Mouse (Mus musculus) monocyte, adult 5-6 weeks (primary cell): Measurements from ENCODE around the gene Heyl. TPM values are rescaled to one million over a fixed set of nuclear protein-coding genes. Genes with fewer than 3 reads are reported as not detected.
"Not testable (repeated sequence)": the region's sequence is repeated elsewhere in the genome, so short reads cannot be mapped to it uniquely, and the experiment has no call there.

Experiments used
- ATAC-seq: fragments of 153-309, 156-312 bp; replicated peaks from 2 replicates; pipeline ENCODE4 v1.8.0; 2017; ENCODE audit warnings: mild to moderate bottlenecking; ENCODE audit not compliant: low TSS enrichment, insufficient number of reproducible peaks, severe bottlenecking, poor library complexity, low FRiP score
- total RNA-seq: library from RNA; stranded (forward); fragments of 200-1000, 200-491, 200-594 nt; gene quantifications from 3 replicates; pipeline ENCODE4 v1.2.3, GENCODE M21; 2017

The Heyl gene
- total RNA-seq, 1 experiment from 2014 or later, result not detected

GRCm38 (mm10) chr4:123280117-123280516 is 46.8 kb downstream of the Heyl start:
- no peak for ATAC-seq

GRCm38 (mm10) chr4:123282500-123282899 is 49.1 kb downstream of the Heyl start:
- peak; percentile 92 for ATAC-seq

GRCm38 (mm10) chr4:123282915-123283674 is 49.7 kb downstream of the Heyl start:
- not testable (repeated sequence) for ATAC-seq

- not testable (repeated sequence) for ATAC-seq
Observed at GRCm38 (mm10) chr4:123283675-123284064, 50.3 kb downstream of the Heyl start.

GRCm38 (mm10) chr4:123284731-123285624 is 51.6 kb downstream of the Heyl start:
- no peak for ATAC-seq

- ATAC-seq, result no peak
Observed at GRCm38 (mm10) chr4:123286790-123287189, 53.4 kb downstream of the Heyl start.

GRCm38 (mm10) chr4:123289038-123289437 is 55.7 kb downstream of the Heyl start:
- ATAC-seq, result no peak

GRCm38 (mm10) chr4:123292390-123292789 is 59.0 kb downstream of the Heyl start:
- no peak for ATAC-seq

- no peak for ATAC-seq
Observed at GRCm38 (mm10) chr4:123292989-123293388, 59.6 kb downstream of the Heyl start.

GRCm38 (mm10) chr4:123293661-123294443 is 60.5 kb downstream of the Heyl start:
- no peak for ATAC-seq

GRCm38 (mm10) chr4:123295026-123295425 is 61.7 kb downstream of the Heyl start:
- ATAC-seq, result not testable (repeated sequence)

- no peak for ATAC-seq
Observed at GRCm38 (mm10) chr4:123295516-123296147, 62.3 kb downstream of the Heyl start.

GRCm38 (mm10) chr4:123296148-123296534 is 62.8 kb downstream of the Heyl start:
- no peak for ATAC-seq

GRCm38 (mm10) chr4:123297195-123297960 is 64.0 kb downstream of the Heyl start:
- ATAC-seq, result no peak

GRCm38 (mm10) chr4:123298226-123298625 is 64.9 kb downstream of the Heyl start:
- no peak for ATAC-seq

GRCm38 (mm10) chr4:123298980-123299670 is 65.8 kb downstream of the Heyl start:
- ATAC-seq, result no peak
